In genomic region chr9:20876318-20877117, GRCm38 (mm10) we compare ENCODE assay signal across 26 mouse cellular contexts. TPM values are rescaled to one million over a fixed set of nuclear protein-coding genes. Genes with fewer than 3 reads are reported as not detected.
DNase-seq lines count a peak whose midpoint lies in the region; ATAC-seq and TF ChIP-seq lines count a peak whose summit lies in the region.
"Had no signal": no experiment of that assay in that cellular context is flagged by ENCODE, and none has a peak within 500 bp of the region (broad histone marks: within the 10 kb centered on the region; RNA-seq: fewer than 3 reads in every experiment).

No protein-coding gene starts in this region.

- TF ChIP-seq EP300 in lung, postnatal 0 days (IDR thresholded peaks at IDR 0.05), result no peak

- no peak overlapping the region for H3K9ac ChIP-seq in forebrain, embryonic 11.5 days (ENCODE audit: low read length)
- H3K9ac ChIP-seq in intestine, embryonic 15.5 days, result 0 out of 2 replicates have a peak overlapping the region, but pooled peaks have one; percentile 28
- no peak overlapping the region for H3K9ac ChIP-seq in intestine, postnatal 0 days (ENCODE audit: low read depth, low read length)
- H3K9ac ChIP-seq in ES-E14 (ENCODE audit: insufficient read depth, low read depth, low read length, poor library complexity, severe bottlenecking), result peak overlapping the region; percentile 21; the same call in 1 of the 2 replicates
- H3K9ac ChIP-seq in lung, postnatal 0 days (replicated peaks; ENCODE audit: low read depth), result no peak overlapping the region
- H3K9ac ChIP-seq: limb, embryonic 13.5 days had no signal

- no peak for TF ChIP-seq CTCF in intestine, postnatal 0 days (IDR thresholded peaks at IDR 0.05; ENCODE audit: low read depth)
- no peak for TF ChIP-seq CTCF in lung, postnatal 0 days (IDR thresholded peaks at IDR 0.05)

- no peak for DNase-seq in forebrain, embryonic 10.5 days (ENCODE audit: extremely low spot score, low spot score)
- no peak for DNase-seq in forebrain, embryonic 11.5 days (ENCODE audit: low spot score)
- DNase-seq in A20 (ENCODE audit: low read depth, low spot score), result peak; percentile 30
- no peak for DNase-seq in ES-E14 (ENCODE audit: low read depth, low spot score)
- DNase-seq in thymus, adult 18-20 months, result no peak
- no peak for DNase-seq in lung, postnatal 0 days (ENCODE audit: low spot score)
- DNase-seq: adrenal gland, postnatal 36 days; cerebellum, postnatal 10 days; gastrocnemius, postnatal 25 days; heart, postnatal 10 days; kidney, adult 11 months; layer of hippocampus, postnatal 36 days; retina, postnatal 1 day; thymus, postnatal 25 days had no signal

- no peaks in the 10 kb centered on the region for H3K36me3 ChIP-seq in forebrain, embryonic 10.5 days (replicated peaks)
- no peaks in the 10 kb centered on the region for H3K36me3 ChIP-seq in forebrain, embryonic 11.5 days (ENCODE audit: control insufficient read depth, insufficient read depth, low read length)
- no peaks in the 10 kb centered on the region for H3K36me3 ChIP-seq in intestine, embryonic 15.5 days
- peaks cover 21% of the 10 kb centered on the region for H3K36me3 ChIP-seq in intestine, postnatal 0 days (ENCODE audit: control insufficient read depth, insufficient read depth)
- peaks cover 17% of the 10 kb centered on the region; the same call in 1 of the 2 replicates for H3K36me3 ChIP-seq in ES-E14 (ENCODE audit: control insufficient read depth, insufficient read depth, low read length, poor library complexity, severe bottlenecking)
- 0 out of 2 replicates have a peak, but pooled peaks cover 7% of the 10 kb centered on the region for H3K36me3 ChIP-seq in lung, postnatal 0 days (ENCODE audit: insufficient read depth, low read length)
- H3K36me3 ChIP-seq: hindbrain, embryonic 15.5 days; limb, embryonic 13.5 days had no signal

- H3K4me1 ChIP-seq in forebrain, embryonic 10.5 days, result peaks cover 16% of the 10 kb centered on the region
- peaks cover 4% of the 10 kb centered on the region; the same call in 1 of the 2 replicates for H3K4me1 ChIP-seq in forebrain, embryonic 11.5 days (replicated peaks; ENCODE audit: control insufficient read depth, insufficient read depth, low read length)
- peaks cover 7% of the 10 kb centered on the region for H3K4me1 ChIP-seq in intestine, embryonic 15.5 days (replicated peaks)
- H3K4me1 ChIP-seq in intestine, postnatal 0 days (replicated peaks; ENCODE audit: control insufficient read depth, insufficient read depth, low read length), result no peaks in the 10 kb centered on the region
- peaks cover 0 to 8% of the 10 kb centered on the region in 2 experiments; a peak in 2 of 4 replicates for H3K4me1 ChIP-seq in ES-E14 (ENCODE audit: control insufficient read depth in 2 of 2, insufficient read depth in 2 of 2, low read length in 2 of 2, poor library complexity in 1 of 2)
- no peaks in the 10 kb centered on the region for H3K4me1 ChIP-seq in lung, postnatal 0 days (ENCODE audit: insufficient read depth, low read depth, low read length)

- WGBS in forebrain, embryonic 10.5 days, result 73% methylated on average over 9 of the region's 9 CpGs
- 75% methylated on average over 9 of the region's 9 CpGs for WGBS in forebrain, embryonic 11.5 days
- 66% methylated on average over 8 of the region's 9 CpGs for WGBS in intestine, embryonic 15.5 days
- WGBS in intestine, postnatal 0 days, result 74% methylated on average over 8 of the region's 9 CpGs
- WGBS in lung, postnatal 0 days, result 61% methylated on average over 8 of the region's 9 CpGs

- no peak overlapping the region for H3K4me2 ChIP-seq in forebrain, embryonic 11.5 days (ENCODE audit: low read depth, low read length, severe bottlenecking)
- no peak overlapping the region for H3K4me2 ChIP-seq in intestine, embryonic 15.5 days (replicated peaks)
- no peak overlapping the region for H3K4me2 ChIP-seq in intestine, postnatal 0 days (replicated peaks; ENCODE audit: low read depth)
- H3K4me2 ChIP-seq in lung, postnatal 0 days (replicated peaks; ENCODE audit: low read depth, low read length), result no peak overlapping the region

- in situ Hi-C loops in ES-E14 (cut with MboI; ENCODE audit: low sequenced_read_pairs in 2 of 2, unreplicated experiment in 2 of 2), result no loop called here

- ATAC-seq in forebrain, embryonic 11.5 days (replicated peaks; ENCODE audit: low FRiP score), result no peak
- ATAC-seq in intestine, embryonic 15.5 days, result no peak
- no peak for ATAC-seq in intestine, postnatal 0 days
- no peak for ATAC-seq in lung, postnatal 0 days

- H3K27ac ChIP-seq in forebrain, embryonic 10.5 days, result peak overlapping the region; percentile 56; the same call in 1 of the 2 replicates
- no peak overlapping the region for H3K27ac ChIP-seq in forebrain, embryonic 11.5 days (ENCODE audit: low read depth, low read length)
- no peak overlapping the region for H3K27ac ChIP-seq in intestine, embryonic 15.5 days
- no peak overlapping the region for H3K27ac ChIP-seq in intestine, postnatal 0 days (ENCODE audit: low read depth, low read length)
- no peak overlapping the region for H3K27ac ChIP-seq in ES-E14 (ENCODE audit: insufficient read depth, low read depth, low read length, poor library complexity, severe bottlenecking)
- no peak overlapping the region for H3K27ac ChIP-seq in lung, postnatal 0 days (ENCODE audit: low read length)
- H3K27ac ChIP-seq: limb, embryonic 13.5 days had no signal

- no peaks in the 10 kb centered on the region; the same call in 1 of the 2 replicates for H3K27me3 ChIP-seq in forebrain, embryonic 10.5 days (ENCODE audit: poor library complexity, severe bottlenecking)
- no peaks in the 10 kb centered on the region for H3K27me3 ChIP-seq in forebrain, embryonic 11.5 days (ENCODE audit: control insufficient read depth, insufficient read depth, low read length)
- no peaks in the 10 kb centered on the region for H3K27me3 ChIP-seq in intestine, embryonic 15.5 days (replicated peaks)
- H3K27me3 ChIP-seq in intestine, postnatal 0 days (replicated peaks; ENCODE audit: control insufficient read depth, insufficient read depth, low read length), result no peaks in the 10 kb centered on the region
- H3K27me3 ChIP-seq in lung, postnatal 0 days (replicated peaks; ENCODE audit: insufficient read depth, low read length), result no peaks in the 10 kb centered on the region
- H3K27me3 ChIP-seq: hindbrain, embryonic 15.5 days; liver, embryonic 15.5 days had no signal

- no peak overlapping the region for H3K4me3 ChIP-seq in forebrain, embryonic 10.5 days
- no peak overlapping the region for H3K4me3 ChIP-seq in forebrain, embryonic 11.5 days (ENCODE audit: low read depth, low read length)
- H3K4me3 ChIP-seq in intestine, embryonic 15.5 days (replicated peaks), result no peak overlapping the region
- no peak overlapping the region for H3K4me3 ChIP-seq in intestine, postnatal 0 days (ENCODE audit: low read depth, low read length)
- no peak overlapping the region for H3K4me3 ChIP-seq in ES-E14 (ENCODE audit: insufficient read depth in 1 of 2, low read depth in 1 of 2, low read length in 2 of 2, poor library complexity in 1 of 2, severe bottlenecking in 1 of 2)
- no peak overlapping the region for H3K4me3 ChIP-seq in lung, postnatal 0 days (ENCODE audit: low read depth, low read length)

- 0 out of 2 replicates have a peak, but pooled peaks cover 6% of the 10 kb centered on the region for H3K9me3 ChIP-seq in forebrain, embryonic 10.5 days
- H3K9me3 ChIP-seq in forebrain, embryonic 11.5 days (ENCODE audit: control insufficient read depth, low read length), result no peaks in the 10 kb centered on the region
- no peaks in the 10 kb centered on the region for H3K9me3 ChIP-seq in intestine, embryonic 15.5 days
- H3K9me3 ChIP-seq in intestine, postnatal 0 days (ENCODE audit: control insufficient read depth), result no peaks in the 10 kb centered on the region
- no peaks in the 10 kb centered on the region for H3K9me3 ChIP-seq in ES-E14 (ENCODE audit: control insufficient read depth, insufficient read depth, low read depth, low read length)
- no peaks in the 10 kb centered on the region for H3K9me3 ChIP-seq in lung, postnatal 0 days (ENCODE audit: low read length)
- H3K9me3 ChIP-seq: hindbrain, embryonic 15.5 days; limb, embryonic 13.5 days; liver, embryonic 15.5 days had no signal

RNA-seq across cellular contexts. Expression of gene Angptl6, which starts 3.0 kb away (rescaled TPM):
- 4.4 and 5.1 TPM in 2 replicates for polyA plus RNA-seq in forebrain, embryonic 10.5 days (2016; fragmentation: Nextera tagmentation; extraction: Ambion mirVana)
- 4.3 and 5.3 TPM in 2 replicates for polyA plus RNA-seq in forebrain, embryonic 11.5 days (2014; fragmentation: Nextera tagmentation; extraction: Ambion mirVana)
- 8.3 and 10.7 TPM in 2 replicates for polyA plus RNA-seq in intestine, embryonic 15.5 days (2015; fragmentation: Nextera tagmentation; extraction: Ambion mirVana)
- 9.4 and 9.8 TPM in 2 replicates for polyA plus RNA-seq in intestine, postnatal 0 days (2015; fragmentation: Nextera tagmentation; extraction: Ambion mirVana)
- total RNA-seq in ES-E14 (2012; rRNA removed), result 4.1 and 4.4 TPM in 2 replicates
- polyA plus RNA-seq in lung, postnatal 0 days (2015; fragmentation: Nextera tagmentation; extraction: Ambion mirVana), result 3.2 and 3.3 TPM in 2 replicates

RNA-seq across cellular contexts. Expression of gene A230050P20Rik, which starts 8.1 kb away (rescaled TPM):
- polyA plus RNA-seq in forebrain, embryonic 10.5 days (2016; fragmentation: Nextera tagmentation; extraction: Ambion mirVana), result 1.2 and 1.9 TPM in 2 replicates
- 1.3 and 1.6 TPM in 2 replicates for polyA plus RNA-seq in forebrain, embryonic 11.5 days (2014; fragmentation: Nextera tagmentation; extraction: Ambion mirVana)
- polyA plus RNA-seq in intestine, embryonic 15.5 days (2015; fragmentation: Nextera tagmentation; extraction: Ambion mirVana), result 15.0 and 19.8 TPM in 2 replicates
- 4.9 and 5.6 TPM in 2 replicates for polyA plus RNA-seq in intestine, postnatal 0 days (2015; fragmentation: Nextera tagmentation; extraction: Ambion mirVana)
- 8.3 and 16.5 TPM in 2 replicates for total RNA-seq in ES-E14 (2012; rRNA removed)
- 9.3 and 12.3 TPM in 2 replicates for polyA plus RNA-seq in lung, postnatal 0 days (2015; fragmentation: Nextera tagmentation; extraction: Ambion mirVana)

RNA-seq across cellular contexts. Expression of gene Ppan, which starts 11.5 kb away (rescaled TPM):
- polyA plus RNA-seq in forebrain, embryonic 10.5 days (2016; fragmentation: Nextera tagmentation; extraction: Ambion mirVana), result 107 and 108 TPM in 2 replicates
- 71.2 and 75.1 TPM in 2 replicates for polyA plus RNA-seq in forebrain, embryonic 11.5 days (2014; fragmentation: Nextera tagmentation; extraction: Ambion mirVana)
- polyA plus RNA-seq in intestine, embryonic 15.5 days (2015; fragmentation: Nextera tagmentation; extraction: Ambion mirVana), result 91.6 and 95.5 TPM in 2 replicates
- 18.7 and 21.4 TPM in 2 replicates for polyA plus RNA-seq in intestine, postnatal 0 days (2015; fragmentation: Nextera tagmentation; extraction: Ambion mirVana)
- 179 and 287 TPM in 2 replicates for total RNA-seq in ES-E14 (2012; rRNA removed)
- polyA plus RNA-seq in lung, postnatal 0 days (2015; fragmentation: Nextera tagmentation; extraction: Ambion mirVana), result 20.9 and 22.1 TPM in 2 replicates

RNA-seq across cellular contexts. Expression of gene Eif3g, which starts 21.9 kb away (rescaled TPM):
- polyA plus RNA-seq in forebrain, embryonic 10.5 days (2016; fragmentation: Nextera tagmentation; extraction: Ambion mirVana), result 425 and 433 TPM in 2 replicates
- 334 and 367 TPM in 2 replicates for polyA plus RNA-seq in forebrain, embryonic 11.5 days (2014; fragmentation: Nextera tagmentation; extraction: Ambion mirVana)
- polyA plus RNA-seq in intestine, embryonic 15.5 days (2015; fragmentation: Nextera tagmentation; extraction: Ambion mirVana), result 292 and 319 TPM in 2 replicates
- polyA plus RNA-seq in intestine, postnatal 0 days (2015; fragmentation: Nextera tagmentation; extraction: Ambion mirVana), result 131 and 138 TPM in 2 replicates
- total RNA-seq in ES-E14 (2012; rRNA removed), result 196 and 239 TPM in 2 replicates
- polyA plus RNA-seq in lung, postnatal 0 days (2015; fragmentation: Nextera tagmentation; extraction: Ambion mirVana), result 174 and 177 TPM in 2 replicates

RNA-seq across cellular contexts. Expression of gene Rdh8, which starts 58.2 kb away (rescaled TPM):
- not detected in 2 replicates for polyA plus RNA-seq in forebrain, embryonic 10.5 days (2016; fragmentation: Nextera tagmentation; extraction: Ambion mirVana)
- polyA plus RNA-seq in forebrain, embryonic 11.5 days (2014; fragmentation: Nextera tagmentation; extraction: Ambion mirVana), result not detected in 2 replicates
- not detected in 2 replicates for polyA plus RNA-seq in intestine, embryonic 15.5 days (2015; fragmentation: Nextera tagmentation; extraction: Ambion mirVana)
- not detected in 2 replicates for polyA plus RNA-seq in intestine, postnatal 0 days (2015; fragmentation: Nextera tagmentation; extraction: Ambion mirVana)
- not detected in 2 replicates for total RNA-seq in ES-E14 (2012; rRNA removed)
- polyA plus RNA-seq in lung, postnatal 0 days (2015; fragmentation: Nextera tagmentation; extraction: Ambion mirVana), result not detected in 2 replicates
- total RNA-seq: adrenal gland, postnatal 36 days; heart, adult 8-10 months; heart, postnatal 10 days; layer of hippocampus, postnatal 36 days; left cerebral cortex, postnatal 14 days had no signal
- polyA plus RNA-seq: C2C12; embryonic facial prominence, embryonic 14.5 days; hindbrain, embryonic 15.5 days; kidney, embryonic 16.5 days; limb, embryonic 13.5 days; liver, embryonic 15.5 days; lung, embryonic 16.5 days; neural tube, embryonic 11.5 days had no signal

Comparison
In these comparisons a context has a peak if more than half of its experiments do, and no peak if none do; other contexts are left out.
1. H3K9ac ChIP-seq: peak in intestine, embryonic 15.5 days (single experiment) and ES-E14 (single experiment); none in forebrain, embryonic 11.5 days (single experiment), intestine, postnatal 0 days (single experiment) and lung, postnatal 0 days (single experiment).